Mouse (Mus musculus) erythroid progenitor cell, adult 5-6 weeks (primary cell): ENCODE data around the gene Jun. TPM values are rescaled to one million over a fixed set of nuclear protein-coding genes. Genes with fewer than 3 reads are reported as not detected.

Experiments
- ATAC-seq: replicated peaks from 2 replicates; pipeline ENCODE4 v1.8.0; 2016; ENCODE audit warnings: moderate number of reproducible peaks, mild to moderate bottlenecking, moderate TSS enrichment, inconsistent platforms; ENCODE audit not compliant: poor library complexity, low FRiP score, severe bottlenecking
- total RNA-seq, 2 experiments: library from RNA; stranded (forward) in 1 of 2; stranded (reverse) in 1 of 2; fragments of 150-400 nt in 1 of 2; fragments of 186-747, 209-891 nt in 1 of 2; gene quantifications; 2 replicates each; pipeline versions ENCODE4 v1.2.3 to v1.2.4; 2015 to 2017; ENCODE audit warnings: low replicate concordance in 2 of 2

The Jun gene
- total RNA-seq, 2 experiments from 2014 or later, result 13.6 to 24.7 TPM

- ATAC-seq, result no peak
Measured at GRCm38 (mm10) chr4:95076279-95076678, 24.3 kb upstream of the Jun start.

- no peak for ATAC-seq
Measured at GRCm38 (mm10) chr4:95075591-95076002, 23.6 kb upstream of the Jun start.

GRCm38 (mm10) chr4:95074319-95074718, 22.3 kb upstream of the Jun start:
- no peak for ATAC-seq

GRCm38 (mm10) chr4:95073214-95073750, 21.3 kb upstream of the Jun start:
- no peak for ATAC-seq

- ATAC-seq, result no peak
Measured at GRCm38 (mm10) chr4:95070407-95070806, 18.4 kb upstream of the Jun start.

GRCm38 (mm10) chr4:95068045-95068948, 16.3 kb upstream of the Jun start:
- no peak for ATAC-seq

- ATAC-seq, result no peak
Measured at GRCm38 (mm10) chr4:95063609-95064210, 11.7 kb upstream of the Jun start.

GRCm38 (mm10) chr4:95062873-95063272, 10.9 kb upstream of the Jun start:
- no peak for ATAC-seq

GRCm38 (mm10) chr4:95057264-95057663, 5.2 kb upstream of the Jun start:
- ATAC-seq, result no peak

GRCm38 (mm10) chr4:95055276-95055675, 3.3 kb upstream of the Jun start:
- no peak for ATAC-seq

- no peak for ATAC-seq
Measured at GRCm38 (mm10) chr4:95054336-95054735, 2.3 kb upstream of the Jun start.

- ATAC-seq, result no peak
Measured at GRCm38 (mm10) chr4:95053791-95054117, 1.7 kb upstream of the Jun start.

GRCm38 (mm10) chr4:95053041-95053790, 1.2 kb upstream of the Jun start:
- ATAC-seq, result peak; percentile 51

- peak; percentile 25; the same call in 1 of the 2 replicates for ATAC-seq
Measured at GRCm38 (mm10) chr4:95051311-95051871, 631 bp downstream of the Jun start.

- no peak for ATAC-seq
Measured at GRCm38 (mm10) chr4:95050518-95051278, 1.3 kb downstream of the Jun start.

GRCm38 (mm10) chr4:95049884-95050517, 2.0 kb downstream of the Jun start:
- no peak for ATAC-seq

GRCm38 (mm10) chr4:95049153-95049552, 2.9 kb downstream of the Jun start:
- no peak for ATAC-seq

- ATAC-seq, result no peak
Measured at GRCm38 (mm10) chr4:95048731-95049100, 3.3 kb downstream of the Jun start.
